Mouse (Mus musculus) erythroblast, embryonic 14.5 days (primary cell): ENCODE results near the gene Lsm3.
"Not testable (repeated sequence)": the region's sequence is repeated elsewhere in the genome, so short reads cannot be mapped to it uniquely, and the experiment has no call there.

Experiments
- GATA1 ChIP-seq: IDR thresholded peaks from 2 replicates; pipeline ENCODE4 v1.6.1; 2012; ENCODE audit warnings: low read length, inconsistent platforms, mixed read lengths
- TAL1 ChIP-seq: IDR thresholded peaks from 3 replicates; pipeline ENCODE4 v1.6.1; 2012; ENCODE audit warnings: low read length, inconsistent platforms, mixed read lengths

DNA sequence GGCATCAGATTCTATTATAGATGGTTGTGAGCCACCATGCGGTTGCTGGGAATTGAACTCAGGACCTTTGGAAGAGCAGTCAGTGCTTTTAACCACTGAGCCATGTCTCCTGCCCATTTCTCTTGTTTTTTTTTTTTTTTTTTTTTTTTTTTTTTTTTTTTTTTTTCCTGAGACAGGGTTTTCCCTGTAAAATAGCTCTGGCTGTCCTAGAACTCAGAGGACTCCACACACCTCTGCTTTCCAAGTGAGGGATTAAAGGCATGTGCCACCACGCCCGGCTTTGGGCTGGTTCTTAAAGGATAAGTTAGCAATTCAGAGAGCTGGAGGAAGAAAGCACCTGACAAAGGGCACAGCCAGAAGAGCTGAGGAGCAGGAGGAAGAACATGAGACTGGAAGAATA is 44.3 kb upstream of the Lsm3 start:
- TF ChIP-seq TAL1, GATA1: not testable (repeated sequence)
